Mouse (Mus musculus): ENCODE results near the gene Kdelr1. TPM values are rescaled to one million over a fixed set of nuclear protein-coding genes. Genes with fewer than 3 reads are reported as not detected.

Kdelr1 gene
- polyA plus RNA-seq, 1 experiment = 132 TPM

DNA sequence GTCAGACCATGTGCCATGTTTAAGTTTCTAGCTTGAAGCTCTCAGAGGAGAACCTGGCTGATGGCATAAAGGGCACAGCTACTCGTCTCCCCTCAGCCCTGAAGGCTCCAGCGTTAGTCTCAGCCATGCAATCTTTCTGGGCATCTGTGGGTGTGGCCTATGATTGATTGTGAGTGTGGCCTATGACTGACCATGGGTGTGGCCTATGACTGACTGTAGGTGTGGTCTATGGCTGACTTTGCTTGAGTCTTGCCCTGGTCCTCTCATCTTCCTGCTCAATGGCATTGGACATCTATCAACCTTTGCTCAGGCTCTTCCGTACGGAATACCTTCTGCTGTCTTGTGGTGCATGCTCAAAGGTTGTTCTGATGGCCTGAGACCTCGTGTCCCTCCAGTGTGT lies 29.0 kb downstream of the Kdelr1 start:
- H3ac ChIP-seq (ENCODE audit: control insufficient read depth, insufficient read length) = no peak overlapping the region
- no peaks in the 10 kb centered on the region for H3K27me3 ChIP-seq (ENCODE audit: control insufficient read depth, insufficient read depth, insufficient read length)
- H3K36me3 ChIP-seq (ENCODE audit: control insufficient read depth, insufficient read depth) = no peaks in the 10 kb centered on the region
- H3K4me2 ChIP-seq (ENCODE audit: low read depth) = no peak overlapping the region
- TF ChIP-seq REST (IDR thresholded peaks at IDR 0.05; ENCODE audit: insufficient read depth, insufficient read length) (no peak), TCF3 (IDR thresholded peaks at IDR 0.05; ENCODE audit: insufficient read length, low read depth) (no peak), TCF12 (IDR thresholded peaks at IDR 0.05; ENCODE audit: insufficient read depth, poor library complexity, severe bottlenecking) (no peak), POLR2AphosphoS2 (IDR thresholded peaks at IDR 0.05; ENCODE audit: insufficient read length, low read depth) (no peak), MYOG (IDR thresholded peaks at IDR 0.05; ENCODE audit: control insufficient read depth in 1 of 3, insufficient read depth in 1 of 3, insufficient read length in 2 of 3, low read depth in 2 of 3) (no peak), USF1 (IDR thresholded peaks at IDR 0.05; ENCODE audit: low read depth) (no peak), MAX (IDR thresholded peaks at IDR 0.05; ENCODE audit: low read depth) (no peak), SRF (IDR thresholded peaks at IDR 0.05; ENCODE audit: control insufficient read depth, insufficient read length, low read depth) (no peak), CEBPB (IDR thresholded peaks at IDR 0.05; ENCODE audit: insufficient read depth, poor library complexity, severe bottlenecking) (no peak), POLR2A (IDR thresholded peaks at IDR 0.05; ENCODE audit: insufficient read length, low read depth) (no peak), MYOD1 (IDR thresholded peaks at IDR 0.05; ENCODE audit: control insufficient read depth in 1 of 3, insufficient read length in 2 of 3, low read depth in 2 of 3) (no peak), E2F4 (IDR thresholded peaks at IDR 0.05; ENCODE audit: insufficient read depth) (no peak)
- H3K4me3 ChIP-seq = no peak overlapping the region
- no peaks in the 10 kb centered on the region for H3K79me2 ChIP-seq (ENCODE audit: control insufficient read depth, insufficient read depth)

DNA sequence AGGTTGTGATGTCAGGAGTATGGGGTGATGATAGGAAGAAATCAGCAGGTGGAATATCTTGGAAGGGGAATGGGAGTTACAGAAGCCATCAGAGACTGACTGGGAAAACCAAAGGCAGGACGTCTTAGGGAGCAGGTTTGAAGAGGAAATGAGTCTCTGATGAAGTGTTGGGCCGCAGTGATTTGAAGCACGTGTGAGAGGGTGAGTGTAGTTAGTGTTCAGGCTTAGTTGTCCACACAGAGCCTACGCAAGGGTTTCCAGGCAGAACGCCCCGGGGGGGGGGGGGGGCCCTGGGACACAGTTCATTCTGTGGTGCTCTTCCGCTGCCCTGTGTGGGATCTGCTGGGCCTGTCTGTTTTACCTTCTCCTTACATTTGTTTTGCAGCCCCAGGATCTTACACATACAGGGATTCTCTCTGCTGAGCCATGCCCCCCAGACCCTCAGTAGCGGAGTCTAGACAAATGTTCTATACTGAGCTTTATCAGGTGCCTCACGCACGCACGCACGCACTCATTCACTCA lies 30.0 kb downstream of the Kdelr1 start:
- H3K4me3 ChIP-seq = no peak overlapping the region
- TF ChIP-seq SRF (IDR thresholded peaks at IDR 0.05; ENCODE audit: control insufficient read depth, insufficient read length, low read depth) (no peak), MYOG (IDR thresholded peaks at IDR 0.05; ENCODE audit: control insufficient read depth in 1 of 3, insufficient read depth in 1 of 3, insufficient read length in 2 of 3, low read depth in 2 of 3) (no peak), TCF3 (IDR thresholded peaks at IDR 0.05; ENCODE audit: insufficient read length, low read depth) (no peak), REST (IDR thresholded peaks at IDR 0.05; ENCODE audit: insufficient read depth, insufficient read length) (no peak), CEBPB (IDR thresholded peaks at IDR 0.05; ENCODE audit: insufficient read depth, poor library complexity, severe bottlenecking) (no peak), MYOD1 (IDR thresholded peaks at IDR 0.05; ENCODE audit: control insufficient read depth in 1 of 3, insufficient read length in 2 of 3, low read depth in 2 of 3) (no peak), USF1 (IDR thresholded peaks at IDR 0.05; ENCODE audit: low read depth) (no peak), POLR2A (IDR thresholded peaks at IDR 0.05; ENCODE audit: insufficient read length, low read depth) (no peak), POLR2AphosphoS2 (IDR thresholded peaks at IDR 0.05; ENCODE audit: insufficient read length, low read depth) (no peak), MAX (IDR thresholded peaks at IDR 0.05; ENCODE audit: low read depth) (no peak), E2F4 (IDR thresholded peaks at IDR 0.05; ENCODE audit: insufficient read depth) (no peak), TCF12 (IDR thresholded peaks at IDR 0.05; ENCODE audit: insufficient read depth, poor library complexity, severe bottlenecking) (no peak)
- H3ac ChIP-seq (ENCODE audit: control insufficient read depth, insufficient read length) = no peak overlapping the region
- H3K36me3 ChIP-seq (ENCODE audit: control insufficient read depth, insufficient read depth) = no peaks in the 10 kb centered on the region
- no peaks in the 10 kb centered on the region for H3K27me3 ChIP-seq (ENCODE audit: control insufficient read depth, insufficient read depth, insufficient read length)
- H3K79me2 ChIP-seq (ENCODE audit: control insufficient read depth, insufficient read depth) = no peaks in the 10 kb centered on the region
- H3K4me2 ChIP-seq (ENCODE audit: low read depth) = no peak overlapping the region

DNA sequence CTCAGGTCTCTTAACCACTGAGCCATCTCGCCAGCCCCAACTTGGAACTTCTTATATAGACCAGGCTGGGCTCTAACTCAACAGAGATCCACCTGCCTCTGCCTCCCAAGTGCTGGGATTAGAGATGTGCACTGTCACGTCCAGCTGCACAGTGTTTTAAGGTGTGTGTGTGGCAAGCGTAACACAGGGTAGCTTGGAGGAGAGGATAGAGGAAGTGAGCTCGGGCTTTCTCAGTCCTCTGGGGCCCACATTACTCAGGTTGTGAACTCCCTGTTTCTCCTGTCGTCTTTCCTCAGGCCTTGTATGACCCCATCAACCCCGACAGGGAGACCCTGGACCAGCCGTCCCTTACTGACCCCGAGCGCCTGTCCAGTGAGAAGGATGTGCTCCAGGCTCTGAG lies 34.0 kb downstream of the Kdelr1 start:
- Histone ChIP-seq H3K79me2 (ENCODE audit: control insufficient read depth, insufficient read depth) (no peaks in the 10 kb centered on the region), H3K36me3 (ENCODE audit: control insufficient read depth, insufficient read depth) (peaks cover 3% of the 10 kb centered on the region), H3K4me3 (no peak overlapping the region), H3K27me3 (ENCODE audit: control insufficient read depth, insufficient read depth, insufficient read length) (no peaks in the 10 kb centered on the region), H3K4me2 (ENCODE audit: low read depth) (no peak overlapping the region), H3ac (ENCODE audit: control insufficient read depth, insufficient read length) (no peak overlapping the region)
- TF ChIP-seq USF1 (IDR thresholded peaks at IDR 0.05; ENCODE audit: low read depth) (no peak), POLR2A (IDR thresholded peaks at IDR 0.05; ENCODE audit: insufficient read length, low read depth) (no peak), E2F4 (IDR thresholded peaks at IDR 0.05; ENCODE audit: insufficient read depth) (no peak), TCF3 (IDR thresholded peaks at IDR 0.05; ENCODE audit: insufficient read length, low read depth) (no peak), MYOD1 (IDR thresholded peaks at IDR 0.05; ENCODE audit: control insufficient read depth in 1 of 3, insufficient read length in 2 of 3, low read depth in 2 of 3) (no peak), MYOG (IDR thresholded peaks at IDR 0.05; ENCODE audit: control insufficient read depth in 1 of 3, insufficient read depth in 1 of 3, insufficient read length in 2 of 3, low read depth in 2 of 3) (no peak), REST (IDR thresholded peaks at IDR 0.05; ENCODE audit: insufficient read depth, insufficient read length) (no peak), CEBPB (IDR thresholded peaks at IDR 0.05; ENCODE audit: insufficient read depth, poor library complexity, severe bottlenecking) (no peak), TCF12 (IDR thresholded peaks at IDR 0.05; ENCODE audit: insufficient read depth, poor library complexity, severe bottlenecking) (no peak), SRF (IDR thresholded peaks at IDR 0.05; ENCODE audit: control insufficient read depth, insufficient read length, low read depth) (no peak), POLR2AphosphoS2 (IDR thresholded peaks at IDR 0.05; ENCODE audit: insufficient read length, low read depth) (no peak), MAX (IDR thresholded peaks at IDR 0.05; ENCODE audit: low read depth) (no peak)

DNA sequence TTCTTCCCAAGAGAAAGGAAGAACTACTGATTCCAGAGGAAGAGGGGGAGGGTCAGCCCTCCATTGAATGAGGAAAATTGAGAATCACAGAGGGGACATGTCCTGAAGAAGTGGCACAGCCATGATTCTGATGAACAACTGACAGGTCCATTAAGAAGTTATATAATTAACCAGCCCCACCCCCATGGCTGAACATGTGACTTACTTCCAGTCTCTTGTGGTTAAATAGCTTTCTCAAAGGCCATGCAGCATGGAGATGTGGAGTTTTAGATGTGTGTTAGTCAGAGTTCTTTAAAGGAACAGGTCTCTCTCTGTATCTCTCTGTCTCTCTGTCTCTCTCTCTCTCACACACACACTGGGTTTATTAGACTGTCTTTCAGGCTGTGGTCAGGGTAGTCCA lies 35.8 kb downstream of the Kdelr1 start:
- no peaks in the 10 kb centered on the region for H3K27me3 ChIP-seq (ENCODE audit: control insufficient read depth, insufficient read depth, insufficient read length)
- no peak for TF ChIP-seq SRF (IDR thresholded peaks at IDR 0.05; ENCODE audit: control insufficient read depth, insufficient read length, low read depth)
- no peak for TF ChIP-seq TCF12 (IDR thresholded peaks at IDR 0.05; ENCODE audit: insufficient read depth, poor library complexity, severe bottlenecking)
- TF ChIP-seq POLR2AphosphoS2 (IDR thresholded peaks at IDR 0.05; ENCODE audit: insufficient read length, low read depth) = no peak
- TF ChIP-seq MAX (IDR thresholded peaks at IDR 0.05; ENCODE audit: low read depth) = no peak
- TF ChIP-seq MYOD1 (IDR thresholded peaks at IDR 0.05; ENCODE audit: control insufficient read depth in 1 of 3, insufficient read length in 2 of 3, low read depth in 2 of 3) = no peak
- no peak for TF ChIP-seq E2F4 (IDR thresholded peaks at IDR 0.05; ENCODE audit: insufficient read depth)
- TF ChIP-seq POLR2A (IDR thresholded peaks at IDR 0.05; ENCODE audit: insufficient read length, low read depth) = no peak
- no peak for TF ChIP-seq TCF3 (IDR thresholded peaks at IDR 0.05; ENCODE audit: insufficient read length, low read depth)
- no peak for TF ChIP-seq USF1 (IDR thresholded peaks at IDR 0.05; ENCODE audit: low read depth)
- no peak for TF ChIP-seq CEBPB (IDR thresholded peaks at IDR 0.05; ENCODE audit: insufficient read depth, poor library complexity, severe bottlenecking)
- TF ChIP-seq REST (IDR thresholded peaks at IDR 0.05; ENCODE audit: insufficient read depth, insufficient read length) = no peak
- no peak for TF ChIP-seq MYOG (IDR thresholded peaks at IDR 0.05; ENCODE audit: control insufficient read depth in 1 of 3, insufficient read depth in 1 of 3, insufficient read length in 2 of 3, low read depth in 2 of 3)
- H3K4me2 ChIP-seq (ENCODE audit: low read depth) = no peak overlapping the region
- H3ac ChIP-seq (ENCODE audit: control insufficient read depth, insufficient read length) = no peak overlapping the region
- peaks cover 3% of the 10 kb centered on the region for H3K36me3 ChIP-seq (ENCODE audit: control insufficient read depth, insufficient read depth)
- no peaks in the 10 kb centered on the region for H3K79me2 ChIP-seq (ENCODE audit: control insufficient read depth, insufficient read depth)
- no peak overlapping the region for H3K4me3 ChIP-seq

Data from myocyte (in vitro differentiated cells).